Mouse (Mus musculus) forebrain, embryonic 10.5 days (tissue): ENCODE data around the gene Pgrmc2. TPM values are rescaled to one million over a fixed set of nuclear protein-coding genes. Genes with fewer than 3 reads are reported as not detected.

Experiments used
- DNase-seq: peaks from one replicate; pipeline ENCODE4 v3.0.0-alpha.2; 2017; ENCODE audit warnings: low spot score; ENCODE audit errors: extremely low spot score
- H3K27ac ChIP-seq: fragments of 300-500 bp; sonication (generic); 2 replicates; pipeline ENCODE4 v1.5.1; 2016; ENCODE audit warnings: mild to moderate bottlenecking
- H3K27me3 ChIP-seq: fragments of 300-500 bp; sonication (generic); 2 replicates; pipeline ENCODE4 v1.6.1; 2016; ENCODE audit warnings: mild to moderate bottlenecking; ENCODE audit not compliant: poor library complexity, severe bottlenecking
- H3K36me3 ChIP-seq: fragments of 300-500 bp; sonication (generic); replicated peaks from 2 replicates; pipeline ENCODE4 v1.6.1; 2016; ENCODE audit warnings: mild to moderate bottlenecking, moderate library complexity
- H3K4me1 ChIP-seq: fragments of 300-500 bp; sonication (generic); 2 replicates; pipeline ENCODE4 v1.6.1; 2016
- H3K4me3 ChIP-seq: fragments of 300-500 bp; sonication (generic); 2 replicates; pipeline ENCODE4 v1.5.1; 2016; ENCODE audit warnings: mild to moderate bottlenecking, moderate library complexity
- H3K9me3 ChIP-seq: fragments of 300-500 bp; sonication (generic); 2 replicates; pipeline ENCODE4 v1.6.1; 2016; ENCODE audit warnings: mild to moderate bottlenecking, moderate library complexity
- WGBS: fragments of 180-500 bp; shearing (Covaris S2); methylation state at CpG from one replicate; pipeline ENCODE4 v1.1.7; 2016; 5-methylcytosine and 5-hydroxymethylcytosine counted together
- polyA plus RNA-seq: library from polyadenylated mRNA; unstranded; fragments of >200 nt; fragmentation: Nextera tagmentation; extraction: Ambion mirVana; gene quantifications from 2 replicates; pipeline ENCODE4 v1.2.1, GENCODE M21; 2016

Pgrmc2 gene
- polyA plus RNA-seq, 1 experiment from 2014 or later, result 30.5 TPM

GRCm38 (mm10) chr3:41092311-41092710 is 9.5 kb upstream of the Pgrmc2 start:
- no peaks in the 10 kb centered on the region for H3K27me3 ChIP-seq
- H3K4me3 ChIP-seq, result no peak overlapping the region
- WGBS, result 84% methylated on average over 4 of the region's 4 CpGs
- no peaks in the 10 kb centered on the region for H3K9me3 ChIP-seq
- no peaks in the 10 kb centered on the region for H3K36me3 ChIP-seq
- DNase-seq, result no peak
- no peak overlapping the region for H3K27ac ChIP-seq
- H3K4me1 ChIP-seq, result no peaks in the 10 kb centered on the region

GRCm38 (mm10) chr3:41090839-41091238 is 8.0 kb upstream of the Pgrmc2 start:
- 81% methylated on average over 2 of the region's 2 CpGs for WGBS
- no peaks in the 10 kb centered on the region for H3K36me3 ChIP-seq
- DNase-seq, result no peak
- peaks cover 2% of the 10 kb centered on the region; the same call in 1 of the 2 replicates for H3K4me1 ChIP-seq
- H3K4me3 ChIP-seq, result no peak overlapping the region
- H3K9me3 ChIP-seq, result no peaks in the 10 kb centered on the region
- no peaks in the 10 kb centered on the region for H3K27me3 ChIP-seq
- H3K27ac ChIP-seq, result no peak overlapping the region

DNA sequence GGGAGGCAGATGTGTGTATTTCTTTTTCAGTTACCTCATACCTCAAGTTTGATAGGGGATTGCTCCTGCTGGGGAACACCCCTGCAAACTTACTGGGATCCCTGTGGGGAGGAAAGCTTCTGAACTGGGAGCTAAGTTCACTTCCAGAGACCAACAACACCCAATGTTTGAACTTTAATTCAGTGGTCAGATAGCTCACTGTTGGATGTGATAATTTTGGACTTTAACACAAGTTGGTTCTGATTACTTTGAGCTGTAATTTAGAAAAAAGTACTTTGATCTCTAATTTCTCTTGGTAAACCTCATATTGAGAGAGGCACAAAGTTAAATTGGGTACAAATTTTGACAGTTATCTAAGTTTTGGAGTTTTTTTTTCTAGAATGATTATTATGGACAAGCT is 4.2 kb upstream of the Pgrmc2 start:
- H3K27me3 ChIP-seq, result no peaks in the 10 kb centered on the region
- no peak overlapping the region for H3K4me3 ChIP-seq
- no peak for DNase-seq
- no peaks in the 10 kb centered on the region for H3K36me3 ChIP-seq
- H3K4me1 ChIP-seq, result peaks cover 19% of the 10 kb centered on the region
- no peak overlapping the region for H3K27ac ChIP-seq
- no peaks in the 10 kb centered on the region for H3K9me3 ChIP-seq

GRCm38 (mm10) chr3:41084421-41084820 is 1.6 kb upstream of the Pgrmc2 start:
- no peak overlapping the region for H3K27ac ChIP-seq
- no peaks in the 10 kb centered on the region for H3K36me3 ChIP-seq
- no peaks in the 10 kb centered on the region for H3K9me3 ChIP-seq
- H3K4me1 ChIP-seq, result peaks cover 35% of the 10 kb centered on the region
- WGBS, result 89% methylated on average over 5 of the region's 5 CpGs
- DNase-seq, result no peak
- no peaks in the 10 kb centered on the region for H3K27me3 ChIP-seq
- H3K4me3 ChIP-seq, result peak overlapping the region; percentile 83

- H3K27me3 ChIP-seq, result no peaks in the 10 kb centered on the region
- no peak for DNase-seq
- peaks cover 35% of the 10 kb centered on the region for H3K4me1 ChIP-seq
- peak overlapping the region; percentile 83 for H3K4me3 ChIP-seq
- 0 out of 2 replicates have a peak, but pooled peaks cover under 1% of the 10 kb centered on the region for H3K36me3 ChIP-seq
- WGBS, result 8% methylated on average over 6 of the region's 6 CpGs
- H3K9me3 ChIP-seq, result no peaks in the 10 kb centered on the region
- H3K27ac ChIP-seq, result peak overlapping the region; percentile 96
These were observed 905 bp upstream of the Pgrmc2 start for GRCm38 (mm10) chr3:41083790-41084112.

GRCm38 (mm10) chr3:41082520-41082884 is 344 bp downstream of the Pgrmc2 start:
- under 1% methylated on average over 40 of the region's 43 CpGs for WGBS
- Histone ChIP-seq H3K27me3 (no peaks in the 10 kb centered on the region), H3K27ac (peak overlapping the region; percentile 96)

DNA sequence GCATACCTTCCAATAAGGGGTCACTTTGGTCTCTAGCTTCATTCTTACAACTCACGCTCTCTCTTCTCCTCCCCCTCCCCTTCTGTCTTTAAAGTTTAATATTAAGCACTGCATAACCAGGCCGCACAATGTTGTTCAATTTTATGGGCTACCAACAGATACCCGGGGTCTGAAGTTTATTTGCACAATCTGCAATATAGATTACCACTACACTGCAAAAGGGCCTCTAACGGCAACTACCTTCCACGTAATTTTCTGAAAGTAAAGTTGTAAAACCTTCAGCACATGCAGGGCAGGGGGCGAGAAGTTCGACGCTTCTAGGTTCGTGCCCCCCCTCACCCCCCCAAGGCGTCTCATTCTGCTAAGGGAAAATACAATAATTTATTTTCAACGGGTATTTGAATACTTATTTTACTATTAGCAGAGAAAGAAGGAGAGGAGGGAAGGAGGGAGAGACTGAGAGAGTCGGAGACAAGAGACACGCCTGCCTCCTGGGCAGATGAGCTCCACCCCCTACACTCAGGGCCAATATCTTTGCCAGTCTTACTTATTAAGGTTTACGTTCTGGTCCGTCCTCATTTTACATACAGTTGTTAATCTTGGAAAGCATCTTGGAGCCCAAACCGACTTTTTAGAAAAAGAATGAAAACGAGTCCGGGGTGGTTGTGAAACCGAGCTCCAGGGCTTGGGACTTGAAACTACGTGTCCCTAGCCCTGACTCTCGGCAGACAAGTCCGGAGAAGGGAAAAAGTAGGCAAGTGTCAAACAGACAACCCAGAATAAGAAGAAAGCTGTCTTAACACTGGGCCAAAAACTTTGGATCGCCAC is 1.2 kb downstream of the Pgrmc2 start:
- 5% methylated on average over 23 of the region's 23 CpGs for WGBS
- peak; percentile 32 for DNase-seq
- H3K4me1 ChIP-seq, result peaks cover 35% of the 10 kb centered on the region
- H3K27ac ChIP-seq, result peak overlapping the region; percentile 96
- H3K4me3 ChIP-seq, result peak overlapping the region; percentile 83
- peaks cover 13% of the 10 kb centered on the region; the same call in 1 of the 2 replicates for H3K36me3 ChIP-seq
- H3K27me3 ChIP-seq, result no peaks in the 10 kb centered on the region
- no peaks in the 10 kb centered on the region for H3K9me3 ChIP-seq

More at GRCm38 (mm10) chr3:41082520-41082884, 344 bp downstream of the Pgrmc2 start:
- Histone ChIP-seq H3K4me3 (peak overlapping the region; percentile 83), H3K36me3 (peaks cover 9% of the 10 kb centered on the region; the same call in 1 of the 2 replicates), H3K9me3 (no peaks in the 10 kb centered on the region), H3K4me1 (peaks cover 35% of the 10 kb centered on the region)
- no peak for DNase-seq

DNA sequence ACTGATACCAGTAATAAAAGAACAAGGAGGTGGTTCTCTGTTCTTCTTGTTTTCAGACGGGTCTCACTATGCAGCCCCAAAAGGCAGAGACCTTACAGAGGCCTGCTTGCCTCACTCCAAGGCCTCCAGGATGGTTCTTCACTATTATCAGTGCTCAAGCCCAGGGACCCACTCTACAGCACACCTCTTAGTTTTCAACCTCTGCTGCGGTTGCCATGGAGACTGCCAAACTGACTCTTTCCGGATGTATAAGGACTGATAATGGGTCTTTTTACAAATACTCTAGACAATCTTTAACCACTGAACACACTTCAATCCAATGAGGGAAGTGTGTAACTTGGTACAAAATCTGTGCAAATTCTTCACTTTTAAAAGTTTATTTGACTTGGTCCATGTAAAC is 2.1 kb downstream of the Pgrmc2 start:
- WGBS, result 59% methylated on average over 3 of the region's 3 CpGs
- Histone ChIP-seq H3K36me3 (peaks cover 13% of the 10 kb centered on the region; the same call in 1 of the 2 replicates), H3K27ac (no peak overlapping the region), H3K4me3 (peak overlapping the region; percentile 83), H3K27me3 (no peaks in the 10 kb centered on the region), H3K9me3 (no peaks in the 10 kb centered on the region), H3K4me1 (peaks cover 32% of the 10 kb centered on the region)
- no peak for DNase-seq

- Histone ChIP-seq H3K4me1 (peaks cover 18% of the 10 kb centered on the region), H3K9me3 (no peaks in the 10 kb centered on the region), H3K27ac (no peak overlapping the region), H3K36me3 (peaks cover 13% of the 10 kb centered on the region; the same call in 1 of the 2 replicates), H3K27me3 (no peaks in the 10 kb centered on the region), H3K4me3 (no peak overlapping the region)
- no peak for DNase-seq
- 98% methylated on average over 2 of the region's 2 CpGs for WGBS
These were observed 4.2 kb downstream of the Pgrmc2 start for GRCm38 (mm10) chr3:41078673-41079072.

- H3K4me1 ChIP-seq, result peaks cover 2% of the 10 kb centered on the region; the same call in 1 of the 2 replicates
- no peak overlapping the region for H3K4me3 ChIP-seq
- whole genome bisulfite sequencing, result 92% methylated on average over 8 of the region's 8 CpGs
- peaks cover 18% of the 10 kb centered on the region; the same call in 1 of the 2 replicates for H3K36me3 ChIP-seq
- no peak overlapping the region for H3K27ac ChIP-seq
- no peaks in the 10 kb centered on the region for H3K27me3 ChIP-seq
- DNase-seq, result no peak
- H3K9me3 ChIP-seq, result no peaks in the 10 kb centered on the region
These were observed 7.5 kb downstream of the Pgrmc2 start for GRCm38 (mm10) chr3:41075376-41075775.

GRCm38 (mm10) chr3:41070519-41070918 is 12.3 kb downstream of the Pgrmc2 start:
- no peak for DNase-seq
- H3K9me3 ChIP-seq, result no peaks in the 10 kb centered on the region
- no peaks in the 10 kb centered on the region for H3K4me1 ChIP-seq
- H3K36me3 ChIP-seq, result peaks cover 50% of the 10 kb centered on the region
- H3K27ac ChIP-seq, result no peak overlapping the region
- 86% methylated on average over 2 of the region's 2 CpGs for WGBS
- H3K4me3 ChIP-seq, result no peak overlapping the region
- H3K27me3 ChIP-seq, result no peaks in the 10 kb centered on the region

- no peak for DNase-seq
- no peaks in the 10 kb centered on the region for H3K9me3 ChIP-seq
- no peak overlapping the region for H3K27ac ChIP-seq
- peaks cover 75% of the 10 kb centered on the region for H3K36me3 ChIP-seq
- H3K4me3 ChIP-seq, result no peak overlapping the region
- H3K27me3 ChIP-seq, result no peaks in the 10 kb centered on the region
- no peaks in the 10 kb centered on the region for H3K4me1 ChIP-seq
- 90% methylated on average over 2 of the region's 2 CpGs for WGBS
These were observed 17.5 kb downstream of the Pgrmc2 start for GRCm38 (mm10) chr3:41065320-41065719.

GRCm38 (mm10) chr3:41062758-41063157 is 20.1 kb downstream of the Pgrmc2 start:
- no peaks in the 10 kb centered on the region for H3K4me1 ChIP-seq
- H3K27ac ChIP-seq, result no peak overlapping the region
- no peaks in the 10 kb centered on the region for H3K9me3 ChIP-seq
- no peak overlapping the region for H3K4me3 ChIP-seq
- peaks cover 50% of the 10 kb centered on the region for H3K36me3 ChIP-seq
- no peak for DNase-seq
- H3K27me3 ChIP-seq, result no peaks in the 10 kb centered on the region
- WGBS, result 94% methylated on average over 2 of the region's 2 CpGs
